Mouse (Mus musculus): Measurements from ENCODE around the gene Tmem219.

Gene Tmem219

DNA sequence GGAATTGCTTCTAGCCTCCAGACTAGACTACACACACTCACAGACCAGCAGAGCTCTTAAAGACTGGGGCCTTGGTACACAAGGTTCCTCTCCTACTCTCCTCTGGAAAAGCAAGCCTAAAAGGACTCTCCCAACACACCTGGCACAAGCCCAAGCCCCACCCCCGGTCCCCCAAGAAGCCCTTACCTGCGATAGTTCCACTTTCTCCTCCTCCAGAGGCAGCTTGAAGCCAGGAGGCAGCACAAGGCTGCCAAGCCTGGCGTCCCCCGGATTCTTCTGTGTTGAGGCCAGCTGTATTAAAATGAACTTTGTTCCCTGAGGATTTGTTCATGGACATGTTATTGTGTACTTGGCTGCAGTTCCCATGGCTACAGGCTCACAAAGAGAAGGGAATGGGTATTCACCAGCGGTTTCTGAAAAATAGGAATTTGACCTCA lies at the start of gene Tmem219:
Tmem219 (minus strand) TSS at position 294 of the 437 bp plus-strand sequence.
- DNase-seq (ENCODE audit: extremely low spot score, low spot score): no peak

DNA sequence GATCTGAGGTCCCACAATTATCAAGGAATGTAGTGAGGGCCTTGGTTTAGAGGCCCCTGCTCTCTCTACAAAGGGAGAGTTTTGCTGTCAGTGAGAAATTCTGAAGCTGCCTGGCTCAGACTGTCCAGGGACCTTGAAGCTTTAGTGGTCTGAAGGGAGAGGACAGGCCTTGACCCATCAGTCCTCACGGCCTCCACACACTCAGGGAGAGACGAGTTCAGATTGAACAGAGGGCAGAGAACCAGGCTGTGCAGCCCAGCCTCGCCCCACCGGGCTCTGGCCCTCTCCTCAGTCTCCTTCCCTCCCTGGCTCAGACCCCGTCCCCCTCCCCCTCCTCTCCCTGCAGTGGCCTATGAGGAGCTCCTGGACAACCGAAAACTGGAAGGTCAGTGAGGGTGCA lies 44.6 kb upstream of the Tmem219 start:
- DNase-seq (ENCODE audit: extremely low spot score, low spot score): no peak

DNA sequence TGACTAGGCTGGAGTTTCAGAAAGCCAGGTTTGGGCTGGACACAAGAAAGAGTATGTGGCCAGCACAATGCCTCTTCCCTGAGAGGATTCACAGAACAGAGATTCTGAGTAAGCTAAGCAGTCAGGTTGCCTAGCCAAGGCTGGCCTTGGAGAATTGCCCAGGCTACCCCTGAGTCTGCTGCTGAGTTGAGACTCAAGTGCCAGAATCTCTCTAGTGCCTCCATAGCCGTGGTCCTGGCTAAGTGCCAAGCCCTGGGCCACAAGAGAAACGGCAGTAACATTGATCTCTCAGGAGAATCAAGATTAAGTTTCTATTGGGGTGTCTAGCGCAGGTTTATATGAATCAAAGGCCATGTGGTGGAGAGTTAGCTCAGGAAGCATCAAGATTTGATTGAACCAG lies 42.9 kb upstream of the Tmem219 start:
- DNase-seq (ENCODE audit: extremely low spot score, low spot score): no peak

DNA sequence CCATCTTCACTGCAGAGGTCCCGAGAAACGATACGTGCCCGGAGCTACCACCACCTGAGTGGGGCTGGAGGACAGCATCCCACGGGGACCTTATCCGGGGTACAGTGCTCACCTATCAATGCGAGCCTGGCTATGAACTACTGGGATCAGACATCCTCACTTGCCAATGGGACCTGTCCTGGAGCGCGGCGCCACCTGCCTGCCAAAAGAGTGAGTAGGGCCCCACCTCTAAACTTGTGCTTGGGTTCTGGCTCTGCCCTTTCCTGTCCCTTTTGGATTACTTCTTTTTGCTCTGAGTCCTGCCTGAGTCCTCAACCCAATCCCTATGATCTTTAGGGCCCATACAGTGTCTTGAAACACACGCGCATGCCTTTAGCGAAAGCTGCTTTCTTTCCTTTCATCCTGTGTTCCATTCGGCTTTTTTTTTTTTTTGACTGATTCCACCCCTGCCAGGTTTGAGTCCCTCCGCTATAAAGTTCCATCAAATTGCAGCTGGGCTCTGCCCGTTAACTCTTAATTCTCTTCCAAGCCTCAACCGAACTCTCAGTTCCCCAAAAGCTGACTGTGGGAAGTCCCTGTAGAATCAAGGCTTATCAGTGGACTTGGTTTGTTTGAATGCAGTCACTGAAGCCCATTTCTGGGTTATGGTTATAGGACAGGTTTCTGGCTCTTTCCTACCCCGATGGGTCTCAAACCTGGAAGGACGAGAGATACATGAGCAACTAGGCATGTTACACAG lies 41.0 kb upstream of the Tmem219 start:
- DNase-seq (ENCODE audit: extremely low spot score, low spot score): peak; percentile 34

- no peak for DNase-seq (ENCODE audit: extremely low spot score, low spot score)
These were observed 39.2 kb upstream of the Tmem219 start for GRCm38 (mm10) chr7:126961965-126962364.

- DNase-seq (ENCODE audit: extremely low spot score, low spot score): no peak
These were observed 38.4 kb upstream of the Tmem219 start for GRCm38 (mm10) chr7:126961095-126961494.

DNA sequence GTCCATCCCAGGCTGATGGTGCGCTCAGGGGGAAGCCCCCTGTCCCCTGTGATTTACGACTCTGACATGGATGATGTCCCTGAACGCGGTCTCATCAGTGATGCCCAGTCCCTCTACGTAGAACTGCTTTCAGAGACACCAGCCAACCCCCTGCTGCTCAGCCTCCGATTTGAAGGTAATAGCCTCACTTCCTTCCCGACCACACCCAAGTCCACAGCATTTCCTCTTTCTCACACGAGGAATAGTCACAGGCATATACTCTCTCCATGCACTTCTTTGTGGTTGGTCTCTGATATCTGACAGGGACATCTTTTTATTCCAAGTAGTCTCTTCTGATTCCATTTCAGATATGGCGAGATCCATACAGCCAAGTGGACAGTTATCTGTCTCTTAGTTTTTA lies 37.1 kb upstream of the Tmem219 start:
- DNase-seq (ENCODE audit: extremely low spot score, low spot score): no peak

DNA sequence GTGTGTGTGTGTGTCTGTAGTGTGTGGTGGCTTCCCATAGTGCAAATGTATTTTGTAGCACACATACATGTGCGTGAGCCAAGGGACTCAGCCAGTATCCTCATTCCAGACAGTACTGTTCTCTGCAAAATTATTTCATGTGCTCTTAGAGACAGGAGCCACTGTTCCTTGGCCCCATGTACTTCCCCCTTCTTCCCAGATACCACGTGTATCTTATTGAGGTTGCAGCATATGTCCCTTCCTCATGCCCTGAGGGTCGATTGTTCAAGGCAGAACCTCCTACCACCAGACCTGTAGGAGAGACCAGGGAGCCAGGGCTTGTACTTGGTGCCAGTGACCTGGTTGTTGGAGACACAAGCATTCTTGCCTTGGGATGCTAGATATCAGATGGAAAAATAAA lies 32.4 kb upstream of the Tmem219 start:
- DNase-seq (ENCODE audit: extremely low spot score, low spot score): no peak

DNA sequence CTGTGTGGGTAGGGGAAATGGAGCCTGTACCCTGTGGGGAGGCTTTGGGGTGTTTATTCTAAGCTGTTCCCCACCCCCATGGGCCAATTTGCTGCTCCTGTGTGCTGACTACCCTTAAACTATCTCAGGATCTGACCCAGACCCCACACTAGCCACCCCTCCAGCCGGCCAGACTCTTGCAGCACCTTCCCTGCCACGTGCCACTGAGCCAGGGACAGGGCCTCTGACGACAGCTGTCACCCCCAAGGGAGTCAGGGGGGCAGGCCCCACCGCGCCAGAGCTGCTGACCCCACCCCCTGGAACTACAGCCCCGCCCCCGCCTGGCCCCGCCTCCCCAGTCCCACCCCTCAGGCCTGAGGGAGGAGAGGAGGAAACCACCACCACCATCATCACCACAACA lies 29.9 kb upstream of the Tmem219 start:
- DNase-seq (ENCODE audit: extremely low spot score, low spot score): no peak

DNA sequence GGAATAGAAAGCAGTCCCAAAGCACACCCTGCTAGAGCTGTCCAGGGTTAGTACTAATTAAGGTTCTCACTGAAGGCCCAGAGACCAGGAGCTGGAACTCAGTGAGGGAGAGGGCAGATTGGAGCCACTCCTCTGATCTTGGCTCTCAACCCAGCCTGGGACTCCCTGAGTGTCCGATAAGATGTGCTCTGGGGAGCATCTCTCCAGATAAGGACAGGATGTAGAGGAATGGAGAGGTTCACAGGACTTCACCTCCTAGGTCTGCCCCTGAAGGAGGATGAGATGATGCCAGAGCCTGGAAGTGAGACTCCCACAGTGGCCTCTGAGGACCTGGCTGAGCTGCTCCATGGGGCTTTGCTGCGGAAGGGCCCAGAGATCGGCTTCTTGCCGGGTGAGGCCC lies 29.0 kb upstream of the Tmem219 start:
- DNase-seq (ENCODE audit: extremely low spot score, low spot score): no peak

DNA sequence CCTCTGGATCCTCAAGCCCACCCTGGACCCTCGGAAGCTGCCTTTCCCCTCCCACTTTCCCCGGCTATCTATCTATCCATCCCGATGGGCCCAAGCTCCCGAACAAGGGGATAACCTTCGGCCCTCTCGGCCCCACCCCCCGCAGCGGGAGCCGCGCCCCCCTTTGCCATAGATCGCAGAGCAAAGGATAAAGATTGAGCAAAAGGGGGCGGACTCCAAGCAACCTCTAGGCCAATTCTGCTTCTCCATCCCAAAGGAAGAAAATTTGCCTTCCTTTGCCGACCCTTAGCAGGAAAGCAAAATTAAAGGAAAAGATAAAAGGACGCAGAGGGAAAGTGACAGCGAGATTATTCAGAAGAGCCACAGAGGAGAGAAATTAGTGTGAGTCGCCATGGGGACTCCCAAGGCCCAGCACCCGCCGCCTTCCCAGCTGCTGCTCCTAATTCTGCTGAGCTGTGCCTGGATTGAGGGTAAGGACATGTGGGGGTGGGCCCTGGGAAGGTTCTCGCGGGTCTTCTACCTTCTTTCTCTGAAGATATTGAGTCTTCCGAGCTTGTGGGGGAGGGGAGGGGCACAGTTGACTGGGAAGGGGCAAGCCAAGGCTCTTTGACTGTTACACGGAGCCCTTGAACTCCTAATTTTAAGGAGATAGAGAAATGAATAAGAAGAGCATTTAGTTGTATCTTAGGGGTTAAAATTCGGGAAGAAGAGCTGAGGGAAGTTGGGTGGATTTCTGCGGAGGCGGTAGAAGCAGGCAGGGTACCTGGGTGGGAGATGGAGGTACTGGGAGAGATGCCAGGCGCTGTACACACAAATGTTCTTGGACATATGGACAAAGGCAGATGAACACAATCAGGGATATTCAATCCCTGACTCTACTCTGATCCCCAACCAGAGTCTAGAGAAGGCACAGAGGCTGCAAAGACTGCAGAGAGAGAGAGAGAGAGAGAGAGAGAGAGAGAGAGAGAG lies 28.2 kb upstream of the Tmem219 start:
- DNase-seq (ENCODE audit: extremely low spot score, low spot score): no peak

DNA sequence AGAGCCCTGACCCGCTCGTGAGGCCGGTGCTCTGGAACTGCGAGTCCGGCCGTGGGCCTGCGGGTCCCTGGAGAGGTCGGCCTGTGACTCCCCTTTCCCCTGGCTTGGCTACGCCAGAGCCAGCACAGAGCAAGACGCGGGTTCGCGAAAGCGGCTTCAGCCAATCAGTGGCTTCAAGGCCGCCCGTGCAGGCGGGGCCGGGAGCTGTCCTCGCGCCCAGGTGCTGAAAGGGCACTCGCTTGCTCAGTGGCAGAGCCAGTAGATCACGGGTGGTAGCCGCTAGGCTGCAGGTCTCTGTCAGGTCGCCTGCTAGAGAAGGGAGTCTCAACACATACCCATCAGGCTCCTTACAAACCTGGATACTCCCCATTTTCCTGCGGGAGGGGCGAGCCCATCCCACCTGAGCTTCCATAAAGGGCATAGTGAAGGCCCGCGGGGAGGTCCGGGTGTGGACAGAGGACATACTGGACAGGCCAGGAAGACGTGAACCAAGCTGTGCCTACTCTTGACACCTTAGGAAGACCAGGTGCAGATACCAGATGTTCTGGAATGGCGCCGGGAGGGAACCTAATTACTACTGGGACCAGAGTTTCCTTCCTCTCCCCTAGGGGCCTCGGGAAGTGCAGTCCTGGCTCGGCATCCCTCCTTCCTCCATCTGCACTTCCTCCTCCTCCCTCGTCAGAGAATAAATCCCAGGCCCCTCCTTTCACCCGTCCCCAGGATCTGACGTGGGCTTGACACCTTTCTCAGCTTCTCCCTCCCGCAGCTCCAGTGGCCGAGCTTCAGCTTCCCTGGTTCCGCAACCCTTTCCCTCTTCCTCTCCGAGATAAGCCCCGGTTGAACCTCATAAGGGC lies 27.3 kb upstream of the Tmem219 start, which contains the start of gene Sez6l2:
Sez6l2 (plus strand) TSS at position 771 of the 854 bp plus-strand sequence.
- peak; percentile 97 for DNase-seq (ENCODE audit: extremely low spot score, low spot score)

GRCm38 (mm10) chr7:126949403-126949792 lies 26.7 kb upstream of the Tmem219 start, which contains the start of gene Asphd1:
Asphd1 (minus strand) TSS chr7:126949582.
- no peak for DNase-seq (ENCODE audit: extremely low spot score, low spot score)

DNA sequence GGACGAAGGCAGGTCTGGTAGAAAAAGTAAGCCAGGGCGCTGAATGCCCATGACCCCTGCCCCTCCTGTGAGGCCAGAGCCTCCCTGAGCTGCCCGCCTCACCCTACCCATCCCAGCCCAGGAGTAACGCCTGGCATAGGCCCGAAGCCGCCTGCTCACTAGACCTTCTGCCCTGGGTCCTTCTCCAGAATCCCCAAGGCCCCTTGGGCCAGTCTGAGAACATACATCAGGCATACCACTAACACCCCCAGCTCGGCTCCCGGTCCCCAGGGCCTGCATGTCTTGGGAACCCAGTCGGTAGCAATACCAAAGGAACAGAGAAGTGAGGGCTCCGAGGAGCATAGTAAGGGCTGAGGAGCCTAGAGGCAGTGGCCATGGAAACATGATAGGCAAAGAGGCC lies 25.9 kb upstream of the Tmem219 start:
- DNase-seq (ENCODE audit: extremely low spot score, low spot score): no peak

GRCm38 (mm10) chr7:126946530-126946929 lies 23.8 kb upstream of the Tmem219 start:
- no peak for DNase-seq (ENCODE audit: extremely low spot score, low spot score)

DNA sequence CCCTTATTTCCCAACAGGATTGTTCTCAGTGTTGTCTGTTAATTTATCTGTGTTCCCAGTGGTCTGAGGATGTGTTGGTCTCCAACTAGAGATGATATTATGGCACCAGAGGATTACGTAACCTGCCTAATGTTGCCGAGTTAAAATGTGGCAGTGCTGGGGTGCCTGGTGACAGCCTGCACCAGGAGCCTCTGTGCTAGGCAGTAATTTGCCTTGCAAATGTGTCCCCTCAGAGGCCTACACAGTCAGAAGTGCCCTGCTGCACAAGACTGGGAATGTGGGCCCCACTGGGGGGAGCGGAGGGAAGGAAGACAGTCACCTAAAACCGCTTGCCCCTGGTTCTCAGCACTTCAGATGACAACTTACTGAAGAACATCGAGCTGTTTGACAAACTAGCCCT lies 19.1 kb upstream of the Tmem219 start:
- DNase-seq (ENCODE audit: extremely low spot score, low spot score): no peak

DNA sequence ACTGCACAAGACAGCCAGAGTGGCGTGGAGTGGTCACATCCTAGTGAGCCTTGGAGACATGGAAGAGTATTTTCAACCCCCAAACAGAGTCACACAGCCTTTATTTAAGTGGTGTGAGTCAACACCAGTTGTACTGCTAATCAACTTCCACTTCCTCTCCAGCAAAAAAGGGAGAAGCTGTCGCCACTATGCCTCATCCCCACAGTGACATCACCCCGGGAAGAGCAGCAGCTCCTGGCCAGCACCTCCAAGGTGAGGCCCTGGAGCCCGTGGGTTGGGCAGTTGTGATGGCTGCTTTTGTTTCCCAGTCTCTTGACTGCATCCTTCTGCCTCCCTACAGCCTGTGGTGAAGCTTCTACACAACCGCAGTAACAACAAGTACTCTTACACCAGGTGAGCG lies 18.5 kb upstream of the Tmem219 start:
- DNase-seq (ENCODE audit: extremely low spot score, low spot score): no peak

DNA sequence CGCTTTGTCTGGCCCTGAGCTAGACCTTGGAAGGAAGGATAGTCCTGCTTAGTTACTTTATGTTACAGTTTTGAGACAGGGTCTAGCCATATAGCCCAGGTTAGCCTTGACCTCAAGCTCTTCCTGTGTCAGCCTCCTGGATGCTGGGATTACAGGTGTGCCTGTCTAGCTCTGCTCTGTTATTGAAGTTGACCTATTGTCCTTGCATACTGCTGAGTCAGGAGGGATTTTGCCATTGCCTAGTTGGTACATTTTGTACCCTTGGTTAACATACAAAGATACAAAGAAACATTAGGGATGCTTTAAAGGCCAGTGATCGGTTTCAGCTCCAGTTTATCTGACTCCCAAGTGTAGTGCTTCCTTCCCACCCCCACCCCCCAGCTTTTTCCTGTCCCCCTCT lies 9.9 kb upstream of the Tmem219 start:
- DNase-seq (ENCODE audit: extremely low spot score, low spot score): no peak

- no peak for DNase-seq (ENCODE audit: extremely low spot score, low spot score)
These were observed 6.3 kb upstream of the Tmem219 start for GRCm38 (mm10) chr7:126929046-126929445.

- DNase-seq (ENCODE audit: extremely low spot score, low spot score): peak; percentile 90
These were observed 5.8 kb upstream of the Tmem219 start, which contains the start of gene Kctd13 for GRCm38 (mm10) chr7:126928384-126929037. Kctd13 (plus strand) TSS chr7:126928879.

- no peak for DNase-seq (ENCODE audit: extremely low spot score, low spot score)
These were observed 3.6 kb upstream of the Tmem219 start for GRCm38 (mm10) chr7:126926299-126926698.

Measured in neural tube, embryonic 10.5 days (tissue).